Mouse (Mus musculus) heart, adult 2 months (tissue): Measurements from ENCODE around the gene Hps3.

Experiments
- CTCF ChIP-seq: fragments of 200-600 bp; IDR thresholded peaks from 2 replicates; pipeline ENCODE4 v1.8.1; 2022; ENCODE audit warnings: antibody characterized with exemption, mild to moderate bottlenecking, moderate library complexity
- EP300 ChIP-seq: fragments of 200-500 bp; IDR thresholded peaks from 2 replicates; pipeline ENCODE4 v1.6.1; 2011; ENCODE audit warnings: low read depth, low read length, control low read depth; ENCODE audit not compliant: insufficient read depth
- POLR2A ChIP-seq: fragments of 200-500 bp; IDR thresholded peaks from 2 replicates; pipeline ENCODE4 v1.6.1; 2011; ENCODE audit warnings: mild to moderate bottlenecking, low read depth, low read length, control low read depth; ENCODE audit not compliant: insufficient read depth

DNA sequence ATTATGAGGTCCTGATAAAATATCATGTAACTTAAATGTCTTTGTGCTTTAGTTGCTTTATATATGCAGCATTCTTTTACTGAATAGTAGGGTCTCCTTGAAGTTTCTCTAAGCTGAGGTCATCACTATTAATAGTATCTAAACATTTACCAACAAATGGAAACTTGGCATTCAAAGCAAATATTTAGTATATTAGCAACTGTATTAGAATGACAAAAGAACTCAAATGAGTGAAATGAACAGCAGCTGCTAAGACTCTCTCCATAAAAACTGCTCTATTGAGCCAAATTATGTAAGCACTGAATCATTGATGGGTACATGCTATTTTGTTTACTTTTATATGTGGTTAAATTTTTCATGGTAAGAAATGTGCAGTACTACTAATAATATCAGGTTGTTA, 77.1 kb downstream of the Hps3 start:
- TF ChIP-seq CTCF = no peak
- no peak for TF ChIP-seq POLR2A
- TF ChIP-seq EP300 = no peak
